Mouse (Mus musculus): Measurements from ENCODE around the gene Map4. TPM values are rescaled to one million over a fixed set of nuclear protein-coding genes. Genes with fewer than 3 reads are reported as not detected.
"Not testable (repeated sequence)": the region's sequence is repeated elsewhere in the genome, so short reads cannot be mapped to it uniquely, and the experiment has no call there.

Gene Map4
- total RNA-seq, 4 experiments from 2014 or later: 568 to 629 (median 583) TPM

GRCm38 (mm10) chr9:110124008-110124540, 192.8 kb downstream of the Map4 start:
- DNase-seq (ENCODE audit: low spot score in 2 of 2): not testable (repeated sequence)

GRCm38 (mm10) chr9:110130896-110131524, 199.8 kb downstream of the Map4 start:
- no peak for DNase-seq (ENCODE audit: low spot score in 2 of 2)

GRCm38 (mm10) chr9:110131525-110132197, 200.4 kb downstream of the Map4 start:
- DNase-seq (ENCODE audit: low spot score in 2 of 2): peak; percentile 98 to 99

DNA sequence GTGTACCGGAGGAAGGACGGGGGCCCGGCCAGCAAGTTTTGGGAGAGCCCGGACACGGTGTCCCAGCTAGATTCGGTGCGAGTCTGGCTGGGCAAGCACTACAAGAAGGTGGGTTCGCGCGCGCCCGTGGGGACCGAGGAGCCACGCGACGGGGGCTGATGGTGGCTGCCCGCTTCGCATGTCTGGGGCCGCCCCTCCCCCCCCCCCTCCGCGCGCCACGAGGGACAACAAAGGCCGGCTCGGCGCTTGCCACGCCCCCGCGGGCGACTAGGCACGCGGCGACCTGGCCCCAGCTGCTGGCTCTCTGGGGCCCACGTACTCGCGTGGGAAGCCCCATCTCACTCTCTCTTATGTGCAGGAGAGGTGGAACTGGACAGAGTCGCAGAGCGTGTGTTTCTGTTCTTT, 200.9 kb downstream of the Map4 start:
- no peak for DNase-seq (ENCODE audit: low spot score in 2 of 2)

GRCm38 (mm10) chr9:110132921-110133320, 201.7 kb downstream of the Map4 start:
- DNase-seq (ENCODE audit: low spot score in 2 of 2): no peak

Small RNAs within 50 kb of the gene (microRNA-seq; reads per million reads assigned to microRNA genes)
- gene Mir7089: 0 reads per million in 2 experiments

Other genes with a start within 250 kb of the Map4 start
- gene Fbxw18, start 228.8 kb upstream of the Map4 start, total RNA-seq (2022): not detected
- gene Fbxw26, start 185.4 kb upstream of the Map4 start, total RNA-seq (2022): not detected
- gene Fbxw27, start 140.8 kb upstream of the Map4 start, total RNA-seq (2022): not detected
- 10 to 100 TPM; 44.9 to 68.6 (median 55.3) TPM for gene Spink8, start 119.2 kb upstream of the Map4 start, total RNA-seq (2022)
- gene Nme6, start 98.7 kb upstream of the Map4 start, total RNA-seq (2022): 10 to 100 TPM; 11.7 to 15.0 (median 14.4) TPM
- not detected for gene Camp, start 81.8 kb upstream of the Map4 start, total RNA-seq (2022)
- gene Cdc25a, start 55.9 kb upstream of the Map4 start, total RNA-seq (2022): 1 to 10 TPM; 5.1 to 7.7 (median 6.4) TPM
- 10 to 100 TPM; 50.9 to 70.5 (median 62.2) TPM for gene Smarcc1, start 186.2 kb downstream of the Map4 start, total RNA-seq (2022)
- gene Dhx30, start 186.4 kb downstream of the Map4 start, total RNA-seq (2022): 100 to 1,000 TPM; 156 to 177 (median 173) TPM